Mouse (Mus musculus) c-Kit-positive CD71-positive TER-119-negative erythroid progenitor cells, embryonic 14.5 days (primary cell): Measurements from ENCODE around the gene Lims1.
"Not testable (repeated sequence)": the region's sequence is repeated elsewhere in the genome, so short reads cannot be mapped to it uniquely, and the experiment has no call there.

Source experiments
- DNase-seq: peaks from one replicate; pipeline ENCODE4 v3.0.0-alpha.2; 2013; ENCODE audit warnings: low read depth

Gene Lims1

GRCm38 (mm10) chr10:58323028-58323991 is at the start of gene Lims1:
TSS of gene Lims1 (plus strand) at chr10:58323466.
- DNase-seq, result peak; percentile 98

DNA sequence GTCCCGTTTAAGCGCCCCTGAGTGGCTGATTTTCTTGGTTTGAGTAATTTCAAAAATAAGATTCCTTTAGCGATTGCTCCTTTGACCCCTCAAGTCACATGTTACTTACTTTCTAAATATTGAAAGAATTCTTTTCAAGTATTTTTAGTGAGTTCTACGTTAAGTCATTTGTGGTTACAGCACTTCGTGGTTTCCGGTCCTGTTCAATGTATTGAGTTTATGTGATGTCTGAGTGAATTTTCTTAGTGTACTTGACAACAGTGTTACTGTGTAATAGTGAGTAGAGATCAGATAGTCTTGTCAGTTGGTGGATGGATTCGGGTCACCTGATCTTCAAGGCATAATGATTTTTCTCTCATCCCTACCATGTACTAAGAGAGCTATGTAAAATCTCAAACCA is 41.0 kb upstream of the Lims1 start:
- DNase-seq, result no peak

DNA sequence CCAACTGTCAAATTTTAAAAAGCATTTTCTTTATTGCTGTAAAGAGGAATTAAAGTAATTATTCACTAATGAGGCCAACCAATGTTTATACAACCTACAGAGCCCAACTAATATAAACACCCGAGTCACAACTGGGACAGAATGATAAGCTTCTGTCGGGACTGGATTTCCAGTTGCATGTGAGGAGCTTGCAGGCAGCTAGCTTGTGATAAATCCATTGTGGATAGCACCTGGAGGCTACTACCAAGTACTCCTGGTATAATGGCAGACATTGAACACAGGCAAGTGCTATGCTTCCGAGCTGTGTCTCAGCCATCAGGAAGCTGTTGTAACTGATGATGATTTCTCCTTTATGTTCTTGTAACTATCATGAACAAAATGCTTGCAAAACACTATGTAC is 32.5 kb upstream of the Lims1 start:
- DNase-seq, result peak; percentile 42

GRCm38 (mm10) chr10:58294246-58294645 is 29.0 kb upstream of the Lims1 start:
- no peak for DNase-seq

DNA sequence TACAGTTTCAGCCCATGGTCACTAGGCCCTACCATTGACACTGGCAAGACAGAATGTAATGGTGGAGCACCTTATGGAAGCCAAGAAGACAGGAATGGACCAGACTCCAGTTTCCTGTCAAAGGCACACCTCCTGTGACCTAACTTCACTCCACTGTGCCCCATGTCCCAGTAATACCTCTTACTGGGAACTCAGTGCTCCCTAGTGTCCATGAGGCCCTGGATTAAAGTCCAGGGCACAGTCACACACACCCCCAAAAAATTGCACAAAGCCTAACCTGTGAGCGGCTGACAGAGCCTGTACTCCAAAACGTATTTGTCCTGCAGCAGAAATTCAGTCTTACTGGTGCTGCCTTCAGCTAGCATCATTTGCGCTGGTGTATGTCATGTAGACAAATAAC is 27.7 kb upstream of the Lims1 start:
- DNase-seq, result no peak

- DNase-seq, result no peak
Observed at GRCm38 (mm10) chr10:58304996-58305395, 18.3 kb upstream of the Lims1 start.

- no peak for DNase-seq
Observed at GRCm38 (mm10) chr10:58306897-58307296, 16.4 kb upstream of the Lims1 start.

DNA sequence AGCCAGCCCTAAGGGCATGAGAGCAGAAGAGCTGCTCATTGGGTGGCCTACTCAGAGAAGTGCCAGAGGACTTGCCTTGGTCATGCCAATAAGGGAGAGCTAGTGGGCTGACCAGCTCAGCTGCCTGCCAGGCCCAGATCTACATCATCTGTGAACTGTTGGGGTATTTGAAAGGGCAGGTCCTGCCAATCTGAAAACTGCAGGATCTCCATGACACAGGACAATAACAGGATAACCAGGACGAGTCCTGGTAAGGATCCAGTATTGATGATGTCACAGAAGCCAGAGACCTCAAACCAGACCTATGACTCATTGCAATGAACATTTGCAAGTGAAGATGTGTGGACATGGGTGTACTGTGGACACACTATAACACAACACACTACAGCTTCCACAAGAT is 12.5 kb upstream of the Lims1 start:
- DNase-seq, result no peak

- DNase-seq, result no peak
Observed at GRCm38 (mm10) chr10:58312887-58313286, 10.4 kb upstream of the Lims1 start.

DNA sequence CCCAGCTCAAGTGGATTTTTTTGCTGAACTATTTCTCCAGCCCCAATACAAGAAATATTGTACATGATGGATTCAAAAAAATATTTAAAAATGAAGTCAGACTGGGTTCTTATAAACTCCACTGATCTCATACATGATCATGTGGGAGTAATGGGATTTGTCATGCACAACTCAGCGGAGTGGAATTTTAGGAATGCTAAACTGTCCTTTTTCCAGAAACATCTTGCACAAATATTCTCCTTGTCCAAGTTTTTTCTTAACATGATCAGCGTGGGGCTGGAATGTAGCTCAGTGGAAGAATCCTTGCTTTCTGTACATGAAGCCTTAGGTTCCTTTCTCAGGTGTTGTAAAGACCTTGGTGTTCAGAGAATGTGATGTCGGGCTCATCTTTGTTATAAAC is 2.4 kb upstream of the Lims1 start:
- DNase-seq, result no peak

GRCm38 (mm10) chr10:58322361-58323027 is 772 bp upstream of the Lims1 start:
- DNase-seq, result no peak

- no peak for DNase-seq
Observed at GRCm38 (mm10) chr10:58326271-58326670, 3.0 kb downstream of the Lims1 start.

- DNase-seq, result not testable (repeated sequence)
Observed at GRCm38 (mm10) chr10:58327836-58328235, 4.6 kb downstream of the Lims1 start.

- DNase-seq, result no peak
Observed at GRCm38 (mm10) chr10:58328517-58329108, 5.3 kb downstream of the Lims1 start.

GRCm38 (mm10) chr10:58330635-58331034 is 7.4 kb downstream of the Lims1 start:
- no peak for DNase-seq

DNA sequence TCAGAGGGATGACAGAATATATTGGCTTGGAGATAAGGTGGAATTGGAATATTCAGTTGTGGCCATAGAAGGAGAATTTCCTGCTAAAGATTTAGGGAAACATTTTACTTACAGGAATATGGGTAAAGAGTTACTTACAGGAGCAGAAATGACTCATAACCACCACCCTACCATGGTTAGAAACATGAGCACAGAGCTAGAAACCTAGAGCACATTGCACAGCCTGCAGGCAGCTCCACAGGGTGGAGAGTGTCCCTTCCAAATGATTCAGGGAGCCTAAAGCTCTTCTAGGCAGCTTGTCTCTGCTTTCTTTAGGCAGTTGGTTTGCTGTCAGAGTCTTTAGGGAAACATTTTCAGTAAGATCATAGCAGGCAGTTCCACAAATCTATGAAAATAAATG is 8.5 kb downstream of the Lims1 start:
- DNase-seq, result no peak

GRCm38 (mm10) chr10:58333414-58333813 is 10.1 kb downstream of the Lims1 start:
- no peak for DNase-seq

GRCm38 (mm10) chr10:58336156-58336555 is 12.9 kb downstream of the Lims1 start:
- DNase-seq, result no peak

DNA sequence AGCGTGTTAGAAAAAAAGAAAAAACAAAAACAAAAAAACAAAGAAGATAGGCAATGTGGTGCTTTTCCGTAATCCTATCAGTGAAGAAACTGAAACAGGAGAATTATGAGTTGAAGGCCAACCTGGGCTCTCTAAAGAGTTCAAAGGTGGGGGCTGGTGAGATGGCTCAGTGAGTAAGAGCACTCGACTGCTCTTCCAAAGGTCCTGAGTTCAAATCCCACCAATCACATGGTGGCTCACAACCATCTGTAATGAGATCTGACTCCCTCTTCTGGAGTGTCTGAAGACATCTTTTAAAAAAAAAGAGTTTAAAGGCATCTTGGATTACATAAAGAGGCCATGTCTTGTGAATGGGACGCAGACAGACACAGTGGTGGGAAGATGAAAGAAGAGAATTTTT is 13.8 kb downstream of the Lims1 start:
- not testable (repeated sequence) for DNase-seq

DNA sequence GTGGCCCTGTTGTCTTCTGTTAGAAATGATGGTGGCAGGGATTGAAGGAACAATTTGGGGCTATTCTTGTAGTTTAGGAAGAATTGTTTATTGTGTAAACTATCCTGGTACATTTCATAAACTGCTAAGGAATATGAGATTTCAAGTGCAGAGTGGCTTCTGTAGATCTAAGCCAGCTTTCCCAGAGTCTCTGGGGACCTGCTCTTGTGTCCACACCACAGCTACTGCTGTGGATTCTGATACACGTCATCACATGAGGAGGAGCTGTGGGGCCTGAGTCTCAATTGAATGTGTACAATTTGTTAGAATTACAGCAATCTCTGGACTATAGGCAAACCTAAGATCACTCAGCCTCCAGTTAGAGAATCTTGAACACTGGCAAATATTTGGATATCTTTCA is 15.3 kb downstream of the Lims1 start:
- no peak for DNase-seq

- DNase-seq, result no peak
Observed at GRCm38 (mm10) chr10:58341685-58342084, 18.4 kb downstream of the Lims1 start.

- DNase-seq, result no peak
Observed at GRCm38 (mm10) chr10:58342199-58342598, 18.9 kb downstream of the Lims1 start.

DNA sequence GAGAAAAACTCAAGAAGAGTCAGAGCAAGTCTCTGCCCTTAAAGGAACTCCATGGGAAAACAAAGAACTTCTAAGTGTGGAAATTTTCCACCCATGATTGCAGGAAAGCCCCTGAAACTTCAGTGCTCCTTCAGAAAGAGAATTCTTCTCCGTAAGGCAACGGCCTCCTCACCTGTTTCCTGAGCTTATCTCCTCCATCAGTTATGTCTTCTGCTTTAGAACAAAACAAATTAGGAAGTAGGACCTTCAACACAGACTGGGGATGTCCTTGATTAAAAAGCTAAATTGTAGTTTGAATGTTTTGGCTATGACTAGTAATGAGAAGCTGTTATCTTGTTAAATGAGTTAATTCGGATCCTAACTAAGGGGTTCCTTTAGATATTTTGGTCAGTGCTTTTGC is 20.3 kb downstream of the Lims1 start:
- no peak for DNase-seq
